Mouse (Mus musculus) c-Kit-positive CD71-negative TER-119-negative erythroid progenitor cells, embryonic 14.5 days (primary cell): ENCODE data around the gene Ccdc162.

ENCODE experiments used
- DNase-seq: peaks from one replicate; pipeline ENCODE4 v3.0.0-alpha.2; 2013; ENCODE audit warnings: low read depth

Ccdc162 gene

GRCm38 (mm10) chr10:41537226-41537982 is 179.0 kb downstream of the Ccdc162 start:
- DNase-seq = no peak

- no peak for DNase-seq
Observed at GRCm38 (mm10) chr10:41536714-41537113, 179.7 kb downstream of the Ccdc162 start.

- no peak for DNase-seq
Observed at GRCm38 (mm10) chr10:41535991-41536390, 180.4 kb downstream of the Ccdc162 start.

GRCm38 (mm10) chr10:41529972-41530371 is 186.5 kb downstream of the Ccdc162 start:
- no peak for DNase-seq

GRCm38 (mm10) chr10:41525696-41526095 is 190.7 kb downstream of the Ccdc162 start:
- DNase-seq = no peak

DNA sequence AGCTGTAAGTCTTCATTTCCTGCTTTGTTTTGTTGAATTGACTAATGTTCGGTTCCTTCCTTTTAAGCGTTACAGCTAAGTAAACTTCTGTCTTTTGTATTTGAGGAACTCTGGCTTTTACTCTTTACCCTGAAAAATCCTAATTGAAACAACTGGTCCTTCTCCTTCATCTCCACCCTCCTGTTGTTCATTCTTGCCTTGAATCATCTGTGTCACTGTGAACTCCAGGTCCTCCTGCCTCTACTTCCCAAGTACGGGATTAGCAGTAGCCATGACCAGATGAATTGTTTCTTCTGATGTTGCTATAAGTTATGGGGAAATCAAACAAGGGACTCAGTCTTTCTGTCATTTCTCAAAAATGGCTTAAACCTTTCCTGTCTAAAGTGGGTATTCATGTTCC is 193.0 kb downstream of the Ccdc162 start:
- no peak for DNase-seq

- DNase-seq = no peak
Observed at GRCm38 (mm10) chr10:41520410-41520673, 196.1 kb downstream of the Ccdc162 start.

DNA sequence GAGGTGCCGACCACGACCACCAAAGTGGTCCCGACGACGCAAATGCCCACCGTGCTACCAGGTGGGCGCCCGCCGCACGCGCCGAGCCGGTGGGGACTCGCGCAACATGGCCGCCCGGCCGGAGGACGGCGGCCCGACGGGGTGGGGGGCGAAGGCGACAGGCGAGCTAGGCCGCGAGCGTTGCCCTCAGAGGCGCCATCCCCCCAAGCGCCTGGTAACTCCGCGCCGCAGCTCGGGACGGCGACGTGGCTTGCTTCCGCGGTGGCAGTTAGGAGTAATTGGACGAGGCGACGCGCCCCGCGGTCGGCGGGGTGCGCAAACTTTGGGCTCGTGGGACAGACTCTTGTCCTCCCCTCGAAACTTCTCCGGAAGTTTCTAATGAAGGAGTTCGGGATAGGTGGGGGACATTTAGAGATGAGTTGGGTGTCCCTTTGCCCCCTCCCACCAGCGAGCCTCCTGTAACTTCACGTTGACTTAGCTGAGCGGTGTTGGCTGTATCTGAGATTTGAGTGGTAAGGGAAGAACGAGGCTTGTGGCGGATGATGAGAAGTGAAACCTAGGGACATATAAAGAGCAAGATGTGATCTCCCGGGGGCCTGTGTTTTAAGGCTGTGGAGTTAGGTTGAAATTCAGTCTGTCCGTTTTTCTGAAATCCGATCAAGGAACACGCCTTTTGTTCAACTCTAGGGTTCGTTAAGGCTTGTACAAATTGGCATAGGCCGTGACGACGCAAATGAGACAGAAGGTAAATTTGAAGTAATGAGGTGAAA is 196.6 kb downstream of the Ccdc162 start:
- no peak for DNase-seq

DNA sequence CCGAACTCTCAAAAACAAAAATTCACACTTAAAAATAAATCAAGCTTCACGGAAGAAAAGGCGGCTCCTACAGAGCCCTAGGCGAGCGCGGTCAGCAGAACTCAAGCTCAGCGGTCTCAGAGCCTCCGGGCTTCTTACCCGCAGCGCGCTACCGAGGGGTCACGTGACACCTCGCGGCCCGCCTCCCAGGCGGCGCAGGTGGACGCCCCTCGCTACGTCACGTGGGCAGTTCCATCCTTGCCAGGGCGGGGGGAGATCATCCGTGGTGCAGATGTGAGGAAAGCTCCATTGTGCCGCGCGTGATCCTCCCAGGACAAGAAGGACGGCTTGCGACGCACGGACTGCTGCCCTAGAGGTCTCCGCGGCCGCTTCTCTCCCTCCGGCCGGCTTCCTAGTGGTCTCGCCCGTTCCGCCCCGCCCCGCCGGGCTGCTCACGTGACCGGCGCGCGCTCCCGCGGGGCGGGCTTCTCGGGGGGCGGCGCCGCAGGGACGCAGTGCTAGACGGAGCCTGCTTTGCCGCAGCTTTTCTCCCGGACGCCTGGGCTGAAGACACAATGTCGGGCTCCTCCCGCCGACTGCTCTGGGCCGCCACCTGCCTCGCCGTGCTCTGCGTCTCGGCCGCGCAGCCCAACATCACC is 197.3 kb downstream of the Ccdc162 start, which contains the start of gene Cd164:
Cd164 (plus strand) TSS at position 434 of the 638 bp plus-strand sequence.
- DNase-seq = peak; percentile 82

- DNase-seq = peak; percentile 78
Observed at GRCm38 (mm10) chr10:41518508-41518980, 197.9 kb downstream of the Ccdc162 start.

GRCm38 (mm10) chr10:41514921-41515320 is 201.5 kb downstream of the Ccdc162 start:
- no peak for DNase-seq

DNA sequence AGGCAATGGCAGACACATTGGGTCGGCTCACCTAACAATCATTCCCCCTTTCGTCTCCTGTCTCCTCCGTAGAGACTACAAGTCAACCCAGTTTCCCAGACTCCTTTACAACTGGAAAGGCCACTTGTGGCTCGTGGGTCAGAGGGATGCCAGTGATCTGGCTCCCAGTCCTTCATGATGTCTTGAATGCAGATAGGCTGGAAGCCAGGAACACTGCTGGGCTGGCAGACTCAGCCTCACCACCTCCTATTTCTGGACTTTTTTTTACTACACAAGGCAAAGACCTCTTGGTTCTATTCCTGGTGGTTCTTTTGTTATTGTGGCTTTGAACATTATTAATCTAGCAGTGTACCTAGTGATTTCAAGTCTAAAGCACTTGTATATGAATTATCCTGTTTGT is 202.1 kb downstream of the Ccdc162 start:
- DNase-seq = no peak

DNA sequence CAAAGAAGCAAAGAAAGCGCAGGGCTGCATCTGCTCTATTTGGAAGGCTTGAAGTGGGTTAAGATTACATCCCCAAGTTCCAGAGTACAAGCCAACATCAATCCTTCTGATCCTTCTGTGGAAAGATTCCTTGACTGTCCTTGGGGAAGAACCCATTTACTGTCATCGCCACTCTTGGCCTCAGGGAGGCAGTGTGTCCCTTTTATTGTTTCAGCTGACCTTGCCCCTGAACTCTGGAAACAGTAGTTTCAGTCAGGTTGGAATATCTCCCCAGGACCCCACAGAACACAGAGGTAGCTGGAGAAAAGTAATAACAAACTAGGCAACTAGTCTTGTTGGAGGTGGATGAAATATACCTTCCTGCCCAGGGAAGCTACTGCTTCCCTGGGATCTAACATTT is 207.3 kb downstream of the Ccdc162 start:
- DNase-seq = no peak

DNA sequence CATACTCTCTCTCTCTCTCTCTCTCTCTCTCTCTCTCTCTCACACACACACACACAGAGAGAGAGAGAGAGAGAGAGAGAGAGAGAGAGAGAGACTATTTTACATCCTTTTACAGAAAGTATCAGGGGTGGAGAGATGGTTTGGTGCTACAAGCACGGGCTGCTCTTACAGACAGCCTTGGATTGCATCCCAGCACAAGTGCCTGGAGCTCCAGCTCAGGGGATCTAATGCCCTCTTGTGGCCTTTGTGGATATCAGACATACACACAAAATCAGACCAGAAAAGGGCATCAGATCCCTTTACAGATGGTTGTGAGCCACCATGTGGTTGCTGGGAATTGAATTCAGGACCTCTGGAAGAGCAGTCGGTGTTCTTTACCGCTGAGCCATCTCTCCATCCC is 211.0 kb downstream of the Ccdc162 start:
- peak; percentile 64 for DNase-seq

- no peak for DNase-seq
Observed at GRCm38 (mm10) chr10:41504996-41505395, 211.4 kb downstream of the Ccdc162 start.

GRCm38 (mm10) chr10:41500941-41501340 is 215.5 kb downstream of the Ccdc162 start:
- no peak for DNase-seq

- DNase-seq = no peak
Observed at GRCm38 (mm10) chr10:41491111-41491510, 225.3 kb downstream of the Ccdc162 start.

- no peak for DNase-seq
Observed at GRCm38 (mm10) chr10:41490518-41490873, 225.9 kb downstream of the Ccdc162 start.

GRCm38 (mm10) chr10:41489708-41490517 is 226.5 kb downstream of the Ccdc162 start, which contains the start of the genes Smpd2 and Ppil6:
Gene Smpd2, minus strand, starts transcription at chr10:41490369.
Gene Ppil6, plus strand, starts transcription at chr10:41490439.
- peak; percentile 90 for DNase-seq

GRCm38 (mm10) chr10:41489294-41489693 is 227.1 kb downstream of the Ccdc162 start:
- no peak for DNase-seq

DNA sequence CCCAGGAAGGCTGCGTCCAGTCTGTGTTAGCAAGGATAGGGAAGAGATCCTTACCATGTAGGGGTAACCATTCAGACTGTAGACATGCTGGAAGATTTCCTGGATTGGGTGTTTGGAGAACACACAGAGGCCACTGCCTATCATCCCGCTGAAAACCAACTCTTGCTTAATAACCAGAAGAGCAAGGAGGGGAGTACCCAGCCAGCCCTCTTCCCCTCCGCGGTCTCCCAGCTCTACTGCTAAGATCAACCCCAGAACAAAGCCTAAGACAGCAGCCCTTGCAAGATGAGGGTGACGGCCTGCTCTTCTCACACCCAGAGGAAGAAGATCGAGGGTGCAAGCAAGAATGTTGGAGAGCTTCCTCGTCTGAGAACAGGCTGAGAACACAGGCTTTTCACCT is 227.6 kb downstream of the Ccdc162 start:
- DNase-seq = no peak
